Mouse (Mus musculus): ENCODE measurements around the gene Card10. TPM values are rescaled to one million over a fixed set of nuclear protein-coding genes. Genes with fewer than 3 reads are reported as not detected.

Gene Card10
- polyA plus RNA-seq, 1 experiment: 28.3 TPM

GRCm38 (mm10) chr15:78808980-78809379, 6.1 kb upstream of the Card10 start:
- no peak overlapping the region for H3K4me3 ChIP-seq (ENCODE audit: low read depth, low read length)
- 86% methylated on average over 2 of the region's 2 CpGs for WGBS
- no peak for TF ChIP-seq CTCF (IDR thresholded peaks at IDR 0.05; ENCODE audit: extremely low read depth, insufficient read length, insufficient replicate concordance, low read depth, low read length)
- no peak for TF ChIP-seq POLR2A (IDR thresholded peaks at IDR 0.05; ENCODE audit: low read depth, low read length)
- H3K27ac ChIP-seq (ENCODE audit: insufficient read depth, low read depth, low read length): no peak overlapping the region
- H3K36me3 ChIP-seq (ENCODE audit: control insufficient read depth, insufficient read depth, low read length): no peaks in the 10 kb centered on the region
- H3K4me1 ChIP-seq (ENCODE audit: control insufficient read depth, insufficient read depth, insufficient read length, low read length): peaks cover 22% of the 10 kb centered on the region; the same call in 1 of the 2 replicates
- no peaks in the 10 kb centered on the region for H3K27me3 ChIP-seq (ENCODE audit: control insufficient read depth, insufficient read depth, low read length)

DNA sequence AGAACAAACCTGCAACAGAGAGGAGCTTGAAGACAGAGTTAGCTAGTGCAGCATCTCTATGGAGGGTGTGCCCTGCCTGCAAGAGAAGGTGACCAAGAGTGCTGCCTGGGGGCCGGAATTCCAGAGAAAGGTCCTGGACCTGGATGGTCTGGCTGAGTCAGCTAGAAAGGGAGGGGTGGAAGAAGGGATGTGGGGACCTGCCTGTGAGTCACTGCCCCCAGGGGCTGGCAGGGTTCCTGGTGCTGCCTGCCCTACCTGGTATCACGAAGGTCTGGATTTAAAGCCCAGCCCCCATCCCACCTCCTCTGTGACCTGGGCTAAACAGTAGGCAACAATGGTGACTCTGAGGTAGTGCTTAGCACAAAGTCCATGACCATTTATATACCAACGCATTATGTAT, 4.3 kb upstream of the Card10 start:
- Histone ChIP-seq H3K27me3 (ENCODE audit: control insufficient read depth, insufficient read depth, low read length) (no peaks in the 10 kb centered on the region), H3K4me3 (ENCODE audit: low read depth, low read length) (no peak overlapping the region), H3K36me3 (ENCODE audit: control insufficient read depth, insufficient read depth, low read length) (no peaks in the 10 kb centered on the region), H3K4me1 (ENCODE audit: control insufficient read depth, insufficient read depth, insufficient read length, low read length) (peaks cover 30% of the 10 kb centered on the region), H3K27ac (ENCODE audit: insufficient read depth, low read depth, low read length) (no peak overlapping the region)
- TF ChIP-seq CTCF (IDR thresholded peaks at IDR 0.05; ENCODE audit: extremely low read depth, insufficient read length, insufficient replicate concordance, low read depth, low read length): no peak
- WGBS: 32% methylated on average over 3 of the region's 3 CpGs

GRCm38 (mm10) chr15:78806614-78807013, 3.8 kb upstream of the Card10 start:
- H3K27ac ChIP-seq (ENCODE audit: insufficient read depth, low read depth, low read length): 0 out of 2 replicates have a peak overlapping the region, but pooled peaks have one; percentile 23
- WGBS: 18% methylated on average over 2 of the region's 2 CpGs
- TF ChIP-seq POLR2A (IDR thresholded peaks at IDR 0.05; ENCODE audit: low read depth, low read length): no peak
- no peak for TF ChIP-seq CTCF (IDR thresholded peaks at IDR 0.05; ENCODE audit: extremely low read depth, insufficient read length, insufficient replicate concordance, low read depth, low read length)

DNA sequence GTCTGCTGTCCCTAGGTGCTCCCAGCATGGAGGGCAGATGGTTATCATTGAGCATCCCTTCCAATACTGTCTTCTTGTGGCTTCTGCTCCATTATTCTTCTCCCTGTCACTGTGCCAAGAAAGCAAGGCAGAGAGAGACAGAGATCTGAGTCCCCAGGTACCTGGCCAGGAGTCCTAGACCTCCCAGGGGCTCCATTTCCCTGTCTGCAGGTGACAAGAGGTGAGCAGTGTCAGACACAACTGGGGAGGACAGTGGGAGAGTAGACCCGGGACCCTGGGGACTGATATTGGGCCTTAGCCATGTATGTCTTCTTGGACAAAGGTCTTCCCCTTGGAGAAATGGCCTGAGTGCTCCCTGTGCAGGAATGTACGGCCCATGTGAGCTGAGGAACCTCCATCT, 2.5 kb upstream of the Card10 start:
- 38% methylated on average over 2 of the region's 2 CpGs for WGBS
- H3K4me3 ChIP-seq (ENCODE audit: low read depth, low read length): no peak overlapping the region
- no peaks in the 10 kb centered on the region for H3K36me3 ChIP-seq (ENCODE audit: control insufficient read depth, insufficient read depth, low read length)
- H3K27me3 ChIP-seq (ENCODE audit: control insufficient read depth, insufficient read depth, low read length): no peaks in the 10 kb centered on the region
- no peak for TF ChIP-seq POLR2A (IDR thresholded peaks at IDR 0.05; ENCODE audit: low read depth, low read length)
- TF ChIP-seq CTCF (IDR thresholded peaks at IDR 0.05; ENCODE audit: extremely low read depth, insufficient read length, insufficient replicate concordance, low read depth, low read length): no peak
- no peak overlapping the region for H3K27ac ChIP-seq (ENCODE audit: insufficient read depth, low read depth, low read length)
- H3K4me1 ChIP-seq (ENCODE audit: control insufficient read depth, insufficient read depth, insufficient read length, low read length): peaks cover 36% of the 10 kb centered on the region

More at GRCm38 (mm10) chr15:78806614-78807013, 3.8 kb upstream of the Card10 start:
- no peaks in the 10 kb centered on the region for H3K36me3 ChIP-seq (ENCODE audit: control insufficient read depth, insufficient read depth, low read length)
- no peaks in the 10 kb centered on the region for H3K27me3 ChIP-seq (ENCODE audit: control insufficient read depth, insufficient read depth, low read length)
- no peak overlapping the region for H3K4me3 ChIP-seq (ENCODE audit: low read depth, low read length)
- peaks cover 33% of the 10 kb centered on the region for H3K4me1 ChIP-seq (ENCODE audit: control insufficient read depth, insufficient read depth, insufficient read length, low read length)

- H3K36me3 ChIP-seq (ENCODE audit: control insufficient read depth, insufficient read depth, low read length): no peaks in the 10 kb centered on the region
- TF ChIP-seq POLR2A (IDR thresholded peaks at IDR 0.05; ENCODE audit: low read depth, low read length) (no peak), CTCF (IDR thresholded peaks at IDR 0.05; ENCODE audit: extremely low read depth, insufficient read length, insufficient replicate concordance, low read depth, low read length) (no peak)
- peaks cover 36% of the 10 kb centered on the region for H3K4me1 ChIP-seq (ENCODE audit: control insufficient read depth, insufficient read depth, insufficient read length, low read length)
- H3K4me3 ChIP-seq (ENCODE audit: low read depth, low read length): no peak overlapping the region
- WGBS: 13% methylated on average over 6 of the region's 6 CpGs
- H3K27ac ChIP-seq (ENCODE audit: insufficient read depth, low read depth, low read length): peak overlapping the region; percentile 66
- no peaks in the 10 kb centered on the region for H3K27me3 ChIP-seq (ENCODE audit: control insufficient read depth, insufficient read depth, low read length)
These were observed 1.5 kb upstream of the Card10 start for GRCm38 (mm10) chr15:78804326-78804725.

- Histone ChIP-seq H3K27ac (ENCODE audit: insufficient read depth, low read depth, low read length) (peak overlapping the region; percentile 66), H3K36me3 (ENCODE audit: control insufficient read depth, insufficient read depth, low read length) (peaks cover 3% of the 10 kb centered on the region; the same call in 1 of the 2 replicates), H3K4me1 (ENCODE audit: control insufficient read depth, insufficient read depth, insufficient read length, low read length) (peaks cover 36% of the 10 kb centered on the region), H3K27me3 (ENCODE audit: control insufficient read depth, insufficient read depth, low read length) (no peaks in the 10 kb centered on the region), H3K4me3 (ENCODE audit: low read depth, low read length) (peak overlapping the region; percentile 86; the same call in 1 of the 2 replicates)
- 8% methylated on average over 8 of the region's 8 CpGs for WGBS
- TF ChIP-seq CTCF (IDR thresholded peaks at IDR 0.05; ENCODE audit: extremely low read depth, insufficient read length, insufficient replicate concordance, low read depth, low read length) (no peak), POLR2A (IDR thresholded peaks at IDR 0.05; ENCODE audit: low read depth, low read length) (no peak)
These were observed 658 bp upstream of the Card10 start for GRCm38 (mm10) chr15:78803499-78803900.

DNA sequence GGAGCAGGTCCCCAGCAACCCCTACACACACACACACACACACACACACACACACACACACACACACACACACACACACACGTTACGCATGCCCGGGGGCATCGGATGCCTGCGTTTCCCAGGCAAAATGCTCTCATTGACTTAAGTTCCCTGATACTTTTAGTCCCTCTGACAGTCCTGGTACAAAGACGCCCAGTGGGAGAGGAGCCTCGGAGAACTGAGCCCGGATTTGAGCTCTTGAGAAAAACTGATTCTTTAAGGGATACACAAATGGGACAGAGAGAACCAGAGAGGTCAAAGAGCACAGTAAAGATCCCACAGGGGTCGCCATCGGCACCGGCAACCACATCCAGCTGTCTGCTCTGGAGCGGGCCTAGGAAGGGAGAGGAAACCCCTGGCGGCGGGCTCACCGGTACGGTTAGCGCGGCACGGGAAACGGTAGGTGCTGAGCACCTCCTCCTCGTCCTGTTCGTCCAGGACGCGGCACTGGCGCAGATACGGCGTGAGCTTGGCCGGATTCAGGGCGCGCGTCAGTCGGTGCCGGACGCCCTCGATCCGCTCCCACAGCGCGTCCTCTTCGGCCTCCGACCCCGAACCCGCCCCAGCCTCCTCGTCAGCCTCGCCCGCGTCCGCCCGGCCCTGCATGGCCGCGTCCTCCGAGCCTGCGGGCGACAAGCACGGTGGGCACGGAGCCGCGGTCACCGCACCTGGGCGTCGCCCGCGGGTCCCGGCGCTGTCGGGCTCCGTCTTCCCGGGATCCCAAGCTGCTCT, 686 bp downstream of the Card10 start:
- TF ChIP-seq CTCF (IDR thresholded peaks at IDR 0.05; ENCODE audit: extremely low read depth, insufficient read length, insufficient replicate concordance, low read depth, low read length) (no peak), POLR2A (IDR thresholded peaks at IDR 0.05; ENCODE audit: low read depth, low read length) (no peak)
- Histone ChIP-seq H3K4me1 (ENCODE audit: control insufficient read depth, insufficient read depth, insufficient read length, low read length) (peaks cover 30% of the 10 kb centered on the region), H3K27ac (ENCODE audit: insufficient read depth, low read depth, low read length) (peak overlapping the region; percentile 75), H3K4me3 (ENCODE audit: low read depth, low read length) (peak overlapping the region; percentile 86), H3K36me3 (ENCODE audit: control insufficient read depth, insufficient read depth, low read length) (peaks cover 5% of the 10 kb centered on the region; the same call in 1 of the 2 replicates), H3K27me3 (ENCODE audit: control insufficient read depth, insufficient read depth, low read length) (no peaks in the 10 kb centered on the region)
- 2% methylated on average over 65 of the region's 67 CpGs for WGBS

Data from small intestine, adult 2 months (tissue).